Mouse (Mus musculus): ENCODE measurements around the gene Trim67.
"Not testable (repeated sequence)": the region's sequence is repeated elsewhere in the genome, so short reads cannot be mapped to it uniquely, and the experiment has no call there.

Gene Trim67

DNA sequence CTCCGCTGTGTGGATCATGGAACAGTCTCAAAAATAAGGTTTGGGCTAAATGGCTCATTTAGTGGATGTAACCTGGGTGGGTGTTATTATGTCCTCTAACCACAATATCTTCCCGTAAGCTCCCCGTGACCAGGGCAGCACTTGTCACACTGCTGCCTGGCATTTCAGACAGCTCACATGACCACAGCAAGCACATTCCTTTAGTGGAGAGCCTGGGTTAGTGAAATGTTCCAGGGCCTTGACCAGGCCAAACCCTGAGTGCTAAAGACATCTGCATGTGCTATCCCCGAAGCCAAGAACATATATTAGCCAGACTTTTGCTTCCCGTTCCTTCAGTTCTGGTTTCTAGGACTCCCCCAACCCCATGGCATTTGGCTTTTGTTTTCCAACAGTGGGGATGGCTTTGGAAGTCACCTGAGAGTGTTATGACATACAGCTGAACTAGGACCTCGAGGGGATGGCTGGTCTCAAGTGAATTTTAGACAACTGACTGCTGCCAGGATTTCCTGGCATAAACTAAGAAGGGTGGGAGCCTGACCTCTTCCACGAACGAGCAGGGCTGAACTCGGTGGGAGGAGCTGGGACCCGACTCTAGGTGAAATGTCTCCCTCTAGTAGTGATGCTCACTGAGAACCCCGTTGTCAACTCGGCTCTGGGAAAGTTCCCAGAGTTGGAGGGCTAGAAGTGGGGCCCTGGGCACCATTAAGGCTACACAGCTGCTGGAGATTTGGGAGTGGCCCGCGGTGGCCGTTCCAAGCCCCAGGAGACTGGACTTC, 40.7 kb downstream of the Trim67 start:
- DNase-seq (ENCODE audit: low read depth, low spot score), result no peak

DNA sequence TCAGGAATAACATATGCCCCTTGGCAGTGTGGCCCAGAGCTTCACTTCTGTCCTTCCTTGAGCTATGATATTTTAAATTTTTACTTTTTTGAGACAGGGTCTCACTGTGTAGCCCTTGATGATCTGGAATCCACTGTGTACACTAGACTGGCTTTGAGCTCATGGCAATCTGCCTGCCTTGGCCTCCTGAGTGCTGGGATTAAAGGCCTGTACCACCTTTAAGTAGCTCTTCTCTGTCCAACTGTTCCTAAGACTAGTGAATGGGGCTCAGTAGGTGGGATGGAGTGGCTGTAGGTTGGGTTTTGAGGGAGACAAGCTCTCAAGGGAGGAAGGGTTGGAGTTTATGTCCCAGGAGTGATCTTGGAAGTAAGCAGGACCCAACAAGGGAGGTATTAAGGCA, 43.0 kb downstream of the Trim67 start:
- no peak for DNase-seq (ENCODE audit: low read depth, low spot score)

GRCm38 (mm10) chr8:124836273-124836672, 43.4 kb downstream of the Trim67 start:
- DNase-seq (ENCODE audit: low read depth, low spot score), result no peak

GRCm38 (mm10) chr8:124836907-124837306, 44.0 kb downstream of the Trim67 start:
- no peak for DNase-seq (ENCODE audit: low read depth, low spot score)

- DNase-seq (ENCODE audit: low read depth, low spot score), result no peak
These were observed 45.1 kb downstream of the Trim67 start for GRCm38 (mm10) chr8:124837956-124838355.

GRCm38 (mm10) chr8:124839371-124839770, 46.5 kb downstream of the Trim67 start:
- DNase-seq (ENCODE audit: low read depth, low spot score), result no peak

DNA sequence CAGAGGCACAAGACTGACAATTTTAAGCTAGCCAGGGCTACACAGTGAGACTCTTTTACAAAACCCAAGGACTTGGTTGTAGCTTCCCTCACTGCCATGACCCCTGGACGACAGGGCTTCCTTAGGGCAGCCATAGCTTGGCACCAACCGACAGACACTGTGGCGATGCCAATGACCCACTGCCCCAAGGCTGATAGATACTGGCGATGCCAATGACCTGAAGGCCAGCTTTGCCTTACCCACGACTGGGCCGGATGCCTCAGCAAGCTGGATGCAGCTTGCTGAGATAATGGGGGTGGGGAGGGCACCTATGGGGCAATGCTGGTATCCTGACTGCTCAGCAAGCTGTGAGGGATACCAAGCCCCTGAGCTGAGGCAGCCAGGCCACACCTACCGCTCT, 48.0 kb downstream of the Trim67 start:
- no peak for DNase-seq (ENCODE audit: low read depth, low spot score)

- DNase-seq (ENCODE audit: low read depth, low spot score), result no peak
These were observed 48.9 kb downstream of the Trim67 start for GRCm38 (mm10) chr8:124841775-124842174.

DNA sequence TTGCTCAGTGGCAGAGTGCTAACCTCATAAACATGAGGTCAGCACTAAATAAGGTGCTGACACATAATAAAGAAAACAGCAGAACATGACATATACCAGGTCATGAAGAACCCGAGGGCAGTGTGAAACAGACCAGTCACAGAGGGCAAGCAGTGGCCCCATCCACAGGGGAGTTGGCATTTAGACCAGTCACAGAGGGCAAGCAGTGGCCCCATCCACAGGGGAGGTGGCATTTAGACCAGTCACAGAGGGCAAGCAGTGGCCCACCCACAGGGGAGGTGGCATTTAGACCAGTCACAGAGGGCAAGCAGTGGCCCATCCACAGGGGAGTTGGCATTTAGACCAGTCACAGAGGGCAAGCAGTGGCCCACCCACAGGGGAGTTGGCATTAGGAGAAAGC, 50.0 kb downstream of the Trim67 start:
- not testable (repeated sequence) for DNase-seq (ENCODE audit: low read depth, low spot score)

GRCm38 (mm10) chr8:124845131-124845530, 52.2 kb downstream of the Trim67 start:
- DNase-seq (ENCODE audit: low read depth, low spot score), result no peak

DNA sequence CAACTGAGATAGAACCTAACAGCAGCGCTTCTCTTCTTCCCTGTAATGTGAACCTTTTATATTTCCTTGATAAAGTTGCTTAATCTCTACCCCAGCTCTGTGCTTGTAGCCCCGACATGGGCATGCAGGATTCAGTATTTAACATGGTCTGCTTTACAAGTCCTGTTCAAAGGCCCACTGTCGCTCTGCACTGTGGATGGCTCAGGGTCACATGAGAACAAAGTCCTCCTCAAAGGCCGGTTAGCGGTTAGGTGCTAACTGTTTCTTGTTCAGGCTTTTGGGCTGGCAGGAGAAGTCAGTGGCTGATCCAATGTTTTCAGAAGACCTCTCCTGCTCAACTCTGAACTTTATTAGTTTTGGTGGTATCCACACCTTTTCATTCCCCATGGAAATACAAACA, 52.7 kb downstream of the Trim67 start:
- DNase-seq (ENCODE audit: low read depth, low spot score), result no peak

DNA sequence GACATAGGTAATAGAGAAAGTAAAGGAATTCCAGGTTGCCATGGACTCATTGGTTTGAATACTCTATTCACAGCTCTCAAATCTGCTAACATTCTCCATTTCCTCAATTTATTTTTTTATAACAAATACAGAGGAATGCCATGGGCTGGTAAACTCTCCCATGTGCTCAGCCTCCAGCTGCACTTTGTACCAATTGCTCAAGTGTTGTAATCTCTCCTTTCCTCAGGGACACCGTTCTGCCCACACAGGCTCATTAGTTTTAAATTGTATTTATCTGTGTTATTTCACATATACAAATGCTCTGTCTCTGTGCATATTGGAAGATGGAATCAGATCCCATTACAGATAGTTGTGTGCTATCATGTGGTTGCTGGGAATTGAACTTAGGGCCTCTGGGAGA, 60.6 kb downstream of the Trim67 start:
- no peak for DNase-seq (ENCODE audit: low read depth, low spot score)

DNA sequence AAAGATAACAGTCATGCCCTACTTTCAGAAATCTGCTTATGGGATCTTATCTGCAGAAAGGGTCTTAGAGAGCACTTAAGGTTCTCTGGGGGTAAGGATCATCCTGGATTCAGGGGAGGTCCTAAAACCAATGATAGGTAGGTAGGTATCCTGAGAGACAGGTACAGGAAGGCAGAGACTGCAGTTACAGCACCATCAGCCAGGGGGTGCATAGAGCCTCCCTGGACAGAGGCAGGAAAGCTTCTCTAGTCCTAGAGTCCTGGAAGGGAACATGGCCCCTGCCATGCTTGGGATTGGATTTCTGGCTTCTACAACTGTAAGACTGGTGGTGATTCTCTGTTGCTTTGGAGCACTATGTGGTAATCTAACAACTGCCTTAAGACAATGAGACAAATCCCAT, 66.6 kb downstream of the Trim67 start:
- no peak for DNase-seq (ENCODE audit: low read depth, low spot score)

- DNase-seq (ENCODE audit: low read depth, low spot score), result no peak
These were observed 67.3 kb downstream of the Trim67 start for GRCm38 (mm10) chr8:124860188-124860587.

DNA sequence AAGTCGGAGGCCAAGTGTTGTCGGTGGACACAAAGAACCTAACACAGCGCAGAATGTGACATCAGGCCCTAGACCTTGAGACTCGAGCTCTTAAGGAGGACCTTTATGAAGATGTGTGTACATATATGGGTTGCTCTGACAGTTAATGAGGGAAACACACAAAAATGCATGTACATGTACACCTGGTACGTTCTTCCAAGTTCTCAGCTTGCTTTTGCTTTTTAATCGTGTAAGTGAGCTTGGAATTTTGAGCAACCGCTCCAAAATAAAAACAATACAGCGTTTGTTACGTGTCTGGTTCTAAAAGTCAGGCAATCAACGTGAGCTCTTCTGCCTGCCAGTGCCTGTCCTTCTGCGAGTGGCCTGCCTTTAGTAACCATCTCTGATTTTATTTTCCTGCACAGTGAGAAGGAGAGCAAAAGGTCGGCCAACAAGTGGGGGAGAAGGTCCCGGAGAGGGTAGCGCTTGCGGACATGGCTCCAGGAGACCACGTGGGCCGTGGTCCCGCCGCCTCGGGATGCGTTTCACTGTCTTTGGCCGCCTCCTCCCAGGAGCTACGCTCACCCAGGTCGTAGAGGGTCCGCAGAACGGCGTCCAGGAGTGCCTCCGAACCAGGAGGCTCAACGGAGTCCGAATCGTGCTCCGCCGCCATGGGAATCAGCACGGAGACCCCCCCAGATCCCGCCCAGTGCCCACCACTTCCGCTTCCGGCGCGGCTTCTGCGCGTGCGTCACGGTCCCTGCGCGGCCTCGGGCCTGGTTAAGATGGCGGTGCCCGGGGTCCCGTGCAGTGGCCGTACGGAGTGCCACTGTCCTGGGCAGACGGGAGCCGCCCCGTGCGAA, 69.7 kb downstream of the Trim67 start, which contains the start of the genes Gnpat and 2810004N23Rik:
Gene Gnpat (plus strand): TSS at position 713 of the 842 bp plus-strand sequence.
Gene 2810004N23Rik (minus strand): TSS at position 800 of the 842 bp plus-strand sequence.
- peak; percentile 75 for DNase-seq (ENCODE audit: low read depth, low spot score)

- peak; percentile 17 for DNase-seq (ENCODE audit: low read depth, low spot score)
These were observed 70.3 kb downstream of the Trim67 start for GRCm38 (mm10) chr8:124863163-124863677.

- DNase-seq (ENCODE audit: low read depth, low spot score), result no peak
These were observed 70.8 kb downstream of the Trim67 start for GRCm38 (mm10) chr8:124863729-124864128.

DNA sequence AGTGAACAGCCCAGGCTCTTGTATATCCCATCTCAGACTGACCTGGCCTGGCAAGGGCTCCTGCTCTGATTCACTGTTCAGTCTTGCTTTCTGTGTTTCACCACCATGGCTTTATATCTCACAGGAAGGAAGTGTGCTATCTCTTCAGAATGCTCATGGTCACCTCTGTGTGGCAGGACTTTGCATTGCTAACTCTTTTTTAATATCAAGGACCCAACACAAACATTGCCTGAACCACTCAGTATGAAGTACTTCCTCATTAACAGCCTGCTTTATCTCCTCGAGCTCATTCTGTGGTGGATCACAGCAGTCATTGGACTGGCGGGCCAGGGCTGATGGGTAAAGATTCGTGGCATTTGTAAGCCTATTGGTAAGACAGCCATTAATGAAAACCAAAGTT, 73.8 kb downstream of the Trim67 start:
- DNase-seq (ENCODE audit: low read depth, low spot score), result no peak

DNA sequence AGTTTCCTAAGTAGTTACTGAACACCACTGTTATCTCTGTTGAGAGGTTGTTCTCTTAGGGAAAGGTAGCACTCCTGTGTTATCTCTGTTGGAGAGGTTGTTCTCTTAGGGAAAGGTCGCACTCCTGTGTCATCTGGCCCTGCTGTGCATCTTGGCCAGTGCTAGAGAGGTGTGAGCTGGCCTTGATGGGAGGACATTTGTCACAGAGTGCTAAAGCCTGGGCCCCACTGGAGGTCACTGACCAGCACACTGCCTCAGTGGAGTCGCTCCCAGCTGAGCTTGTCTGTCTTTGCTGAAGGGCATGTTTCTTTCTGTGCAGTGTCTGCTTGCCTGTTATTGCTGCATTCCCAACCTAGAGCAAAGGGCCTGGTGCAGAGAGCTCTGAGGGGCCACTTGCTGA, 74.2 kb downstream of the Trim67 start:
- DNase-seq (ENCODE audit: low read depth, low spot score), result no peak

- no peak for DNase-seq (ENCODE audit: low read depth, low spot score)
These were observed 76.8 kb downstream of the Trim67 start for GRCm38 (mm10) chr8:124869708-124870107.

GRCm38 (mm10) chr8:124871474-124871873, 78.6 kb downstream of the Trim67 start:
- no peak for DNase-seq (ENCODE audit: low read depth, low spot score)

GRCm38 (mm10) chr8:124872081-124872480, 79.2 kb downstream of the Trim67 start:
- no peak for DNase-seq (ENCODE audit: low read depth, low spot score)
